In the genomic region with DNA sequence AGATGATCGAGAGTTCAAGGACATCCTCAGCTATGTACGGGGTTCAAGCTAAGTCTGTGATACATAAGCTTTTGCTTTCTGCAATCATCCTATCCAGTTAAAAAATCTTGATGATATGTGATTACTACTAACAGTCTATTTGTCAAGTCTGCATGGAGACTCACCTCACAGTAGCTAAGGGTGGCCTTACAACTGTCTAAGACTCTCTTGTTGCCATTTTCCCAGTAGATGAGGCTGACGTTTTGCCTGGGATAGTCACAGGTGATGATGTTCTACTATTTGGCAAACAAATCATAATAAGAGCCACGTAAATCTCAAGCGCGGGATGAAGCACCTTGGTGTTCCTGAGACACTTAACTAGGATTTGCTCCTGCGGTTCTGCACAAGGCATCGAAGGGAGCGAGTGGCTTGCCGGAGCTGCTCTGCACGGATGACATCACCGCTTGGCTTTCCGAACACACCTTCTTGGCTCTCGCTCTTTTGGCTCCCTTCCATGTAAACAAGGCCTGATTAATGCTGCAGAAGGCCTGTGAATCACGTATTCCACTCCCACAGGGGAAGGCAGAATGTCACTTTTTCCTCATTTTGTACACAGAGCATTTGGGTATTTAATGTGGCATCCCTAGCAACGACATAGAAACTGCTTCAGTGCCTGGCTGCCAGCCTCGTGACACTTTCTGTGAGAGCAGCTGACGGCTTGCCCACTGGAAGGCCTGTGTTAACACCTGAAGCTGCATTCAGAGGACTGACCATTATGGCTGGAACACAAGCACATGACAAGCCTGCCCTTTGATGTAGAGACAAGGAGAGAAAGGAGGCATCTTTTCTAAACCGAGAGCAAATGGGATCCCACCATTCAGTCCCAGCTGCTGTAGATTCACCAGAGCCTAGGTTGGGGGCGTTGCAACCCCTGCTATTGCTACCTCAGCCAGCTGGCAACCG, we compare ENCODE assay signal across 8 mouse cellular contexts.
DNase-seq lines count a peak whose midpoint lies in the region; ATAC-seq and TF ChIP-seq lines count a peak whose summit lies in the region.

No protein-coding gene starts in this region.

- 61% methylated on average over 21 of the region's 21 CpGs for WGBS in embryonic facial prominence, embryonic 14.5 days
- 90% methylated on average over 21 of the region's 21 CpGs for WGBS in embryonic facial prominence, embryonic 10.5 days
- 40% methylated on average over 21 of the region's 21 CpGs for WGBS in lung, adult 2 months

- H3K27me3 ChIP-seq in embryonic facial prominence, embryonic 14.5 days (replicated peaks; ENCODE audit: control insufficient read depth, insufficient read depth, low read length): no peaks in the 10 kb centered on the region
- no peaks in the 10 kb centered on the region for H3K27me3 ChIP-seq in embryonic facial prominence, embryonic 10.5 days (replicated peaks; ENCODE audit: low read depth, poor library complexity, severe bottlenecking)

- H3K36me3 ChIP-seq in embryonic facial prominence, embryonic 14.5 days (ENCODE audit: control insufficient read depth, insufficient read depth, low read length): no peaks in the 10 kb centered on the region
- H3K36me3 ChIP-seq in embryonic facial prominence, embryonic 10.5 days (replicated peaks): no peaks in the 10 kb centered on the region

- H3K4me3 ChIP-seq in embryonic facial prominence, embryonic 14.5 days (ENCODE audit: low read depth, low read length): no peak overlapping the region
- no peak overlapping the region for H3K4me3 ChIP-seq in embryonic facial prominence, embryonic 10.5 days
- no peak overlapping the region for H3K4me3 ChIP-seq in lung, adult 2 months (replicated peaks; ENCODE audit: extremely low read depth, low read depth, low read length)

- H3K9me3 ChIP-seq in embryonic facial prominence, embryonic 14.5 days (ENCODE audit: control insufficient read depth, low read length): no peaks in the 10 kb centered on the region
- H3K9me3 ChIP-seq in embryonic facial prominence, embryonic 10.5 days: no peaks in the 10 kb centered on the region

- 0 out of 2 replicates have a peak, but pooled peaks cover 3% of the 10 kb centered on the region for H3K4me1 ChIP-seq in embryonic facial prominence, embryonic 14.5 days (ENCODE audit: control insufficient read depth, insufficient read depth, low read length)
- H3K4me1 ChIP-seq in embryonic facial prominence, embryonic 10.5 days: no peaks in the 10 kb centered on the region
- H3K4me1 ChIP-seq in lung, adult 2 months (ENCODE audit: control insufficient read depth, insufficient read depth, low read length): peaks cover 5% of the 10 kb centered on the region; the same call in 1 of the 2 replicates

- TF ChIP-seq POLR2A in lung, adult 2 months (IDR thresholded peaks at IDR 0.05; ENCODE audit: borderline replicate concordance, extremely low read depth, low read depth, low read length): no peak

- no peak overlapping the region for H3K27ac ChIP-seq in embryonic facial prominence, embryonic 14.5 days (replicated peaks; ENCODE audit: low read depth, low read length)
- H3K27ac ChIP-seq in embryonic facial prominence, embryonic 10.5 days (replicated peaks): no peak overlapping the region

- H3K9ac ChIP-seq in embryonic facial prominence, embryonic 14.5 days (ENCODE audit: low read depth, low read length): no peak overlapping the region

- peak; percentile 92 for DNase-seq in embryonic facial prominence, embryonic 14.5 days (ENCODE audit: low spot score)
- DNase-seq in embryonic facial prominence, embryonic 10.5 days (ENCODE audit: low spot score): no peak
- peak; percentile 85 for DNase-seq in cerebellum, adult 9-11 months
- peak; percentile 90 for DNase-seq in heart, adult 8-10 months (ENCODE audit: low spot score)
- DNase-seq in kidney, postnatal 25 days: peak; percentile 45 to 61
- peak; percentile 59 for DNase-seq in lung, adult 2 months
- peak; percentile 62 to 71 for DNase-seq in right cerebral cortex, postnatal 36 days (ENCODE audit: low spot score in 2 of 2)
- DNase-seq in c-Kit-positive CD71-positive TER-119-positive erythroid progenitor cells, embryonic 14.5 days (ENCODE audit: low spot score): no peak

- TF ChIP-seq CTCF in lung, adult 2 months (IDR thresholded peaks at IDR 0.05; ENCODE audit: insufficient read depth, low read length): no peak

- ATAC-seq in embryonic facial prominence, embryonic 14.5 days (ENCODE audit: low read depth): peak; percentile 92

- H3K4me2 ChIP-seq in embryonic facial prominence, embryonic 14.5 days (ENCODE audit: low read depth, low read length): no peak overlapping the region

Comparison
In these comparisons a context has a peak if more than half of its experiments do, and no peak if none do; other contexts are left out.
1. DNase-seq: peak in embryonic facial prominence, embryonic 14.5 days (single experiment), cerebellum, adult 9-11 months (single experiment), heart, adult 8-10 months (single experiment), kidney, postnatal 25 days (2 of 2), lung, adult 2 months (single experiment) and right cerebral cortex, postnatal 36 days (2 of 2); none in embryonic facial prominence, embryonic 10.5 days (single experiment) and c-Kit-positive CD71-positive TER-119-positive erythroid progenitor cells, embryonic 14.5 days (single experiment).